Mouse (Mus musculus) ES-E14 (cell line): ENCODE results near the gene Cntnap5c.

Experiments
- HCFC1 ChIP-seq: IDR thresholded peaks from 2 replicates; pipeline ENCODE4 v1.6.1; 2012; ENCODE audit warnings: low read length, inconsistent platforms, borderline replicate concordance; ENCODE audit not compliant: insufficient read depth
- ZC3H11A ChIP-seq: IDR thresholded peaks from 2 replicates; pipeline ENCODE4 v1.6.1; 2012; ENCODE audit warnings: low read depth, mild to moderate bottlenecking, inconsistent platforms, low read length, borderline replicate concordance
- ZNF384 ChIP-seq: IDR thresholded peaks from 2 replicates; pipeline ENCODE4 v1.6.1; 2012; ENCODE audit warnings: low read depth, low read length, inconsistent platforms

DNA sequence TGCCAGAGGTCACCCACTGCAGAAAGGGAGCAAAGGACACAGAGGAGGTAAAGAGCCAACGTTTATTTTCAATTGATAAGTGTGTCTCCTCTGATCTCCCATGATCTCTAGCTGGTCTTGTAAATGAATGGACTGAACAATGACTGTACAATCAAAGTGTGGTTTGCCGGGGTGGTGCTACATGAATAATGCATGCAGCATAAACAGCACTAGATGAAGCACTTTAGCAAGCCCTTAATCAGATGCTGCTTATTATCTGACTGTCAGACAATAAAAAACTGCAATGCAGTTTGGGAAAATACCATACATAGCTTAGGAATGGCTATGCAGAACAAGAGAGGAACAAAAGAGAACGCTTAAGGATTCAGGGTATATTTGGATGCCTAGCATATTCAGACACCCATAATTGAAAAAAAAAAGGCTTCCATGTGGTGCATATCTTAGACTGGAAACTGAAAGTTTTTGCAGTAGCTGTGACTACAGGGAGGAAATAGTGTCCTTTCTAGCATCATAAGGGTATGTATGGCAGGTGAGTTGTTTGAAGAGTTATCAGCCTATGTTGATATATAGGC is 30.1 kb downstream of the Cntnap5c start:
- TF ChIP-seq ZC3H11A (no peak), ZNF384 (no peak), HCFC1 (no peak)
